Mouse (Mus musculus) right cerebral cortex, adult 2 months (tissue): ENCODE measurements at regions not wholly inside any gene's neighbourhood (a gene's known extent, or its start where the extent isn't known, plus 50 kb on each side); places are given as distances from the start of the nearest gene placed in this dataset.

ENCODE experiments used
- DNase-seq, 2 experiments: peaks; one replicate each; pipeline ENCODE4 v3.0.0; 2021 to 2022; ENCODE audit warnings: low spot score in 2 of 2

- no peak for DNase-seq
Measured at GRCm38 (mm10) chr7:145135971-145136370, 71.9 kb downstream of the 1810010D01Rik start.

GRCm38 (mm10) chr7:145132506-145132905, 75.4 kb downstream of the 1810010D01Rik start:
- peak; percentile 21 to 29 for DNase-seq

- no peak for DNase-seq
Measured at GRCm38 (mm10) chr7:145131438-145132159, 76.3 kb downstream of the 1810010D01Rik start.

- no peak for DNase-seq
Measured at GRCm38 (mm10) chr7:145129971-145130370, 77.9 kb downstream of the 1810010D01Rik start.

GRCm38 (mm10) chr7:145127661-145128060, 80.3 kb downstream of the 1810010D01Rik start:
- DNase-seq = no peak

GRCm38 (mm10) chr7:145127180-145127579, 80.7 kb downstream of the 1810010D01Rik start:
- DNase-seq = no peak

GRCm38 (mm10) chr7:145123996-145124601, 83.8 kb downstream of the 1810010D01Rik start:
- DNase-seq = no peak

- DNase-seq = no peak
Measured at GRCm38 (mm10) chr7:145122471-145122870, 85.4 kb downstream of the 1810010D01Rik start.

- DNase-seq = no peak
Measured at GRCm38 (mm10) chr7:145118406-145118805, 89.5 kb downstream of the 1810010D01Rik start.

- peak in 1 of 2 experiments; percentile 36 for DNase-seq
Measured at GRCm38 (mm10) chr7:145114660-145115059, 93.3 kb downstream of the 1810010D01Rik start.

GRCm38 (mm10) chr7:145114145-145114544, 93.8 kb downstream of the 1810010D01Rik start:
- no peak for DNase-seq

- no peak for DNase-seq
Measured at GRCm38 (mm10) chr7:145112887-145113531, 94.9 kb downstream of the 1810010D01Rik start.

GRCm38 (mm10) chr7:145112146-145112830, 95.6 kb downstream of the 1810010D01Rik start:
- DNase-seq = no peak

GRCm38 (mm10) chr7:145111252-145112131, 96.4 kb downstream of the 1810010D01Rik start:
- DNase-seq = peak; percentile 22 to 56

- no peak for DNase-seq
Measured at GRCm38 (mm10) chr7:145110657-145111251, 97.2 kb downstream of the 1810010D01Rik start.

GRCm38 (mm10) chr7:145110028-145110427, 97.9 kb downstream of the 1810010D01Rik start:
- DNase-seq = no peak

- no peak for DNase-seq
Measured at GRCm38 (mm10) chr7:145109471-145109870, 98.4 kb downstream of the 1810010D01Rik start.

- DNase-seq = no peak
Measured at GRCm38 (mm10) chr7:145108994-145109393, 98.9 kb downstream of the 1810010D01Rik start.

GRCm38 (mm10) chr7:145107575-145108170, 100.2 kb downstream of the 1810010D01Rik start:
- DNase-seq = no peak

GRCm38 (mm10) chr7:145106494-145106849, 101.4 kb downstream of the 1810010D01Rik start:
- DNase-seq = peak; percentile 56 to 61
